Mouse (Mus musculus) liver, embryonic 18 days (tissue): ENCODE measurements around the gene Myocd. TPM values are rescaled to one million over a fixed set of nuclear protein-coding genes. Genes with fewer than 3 reads are reported as not detected.

Source experiments
- polyA plus RNA-seq: library from polyadenylated mRNA; depleted of rRNA; stranded (reverse); fragments of >200 nt; gene quantifications from 2 replicates; pipeline ENCODE4 v1.2.3, GENCODE M21; 2012; rRNA removed

Gene Myocd
- 0.07 and 0.10 TPM in 2 replicates for polyA plus RNA-seq

GRCm38 (mm10) chr11:65269851-65270473 is at the start of gene Myocd:
Gene Myocd, minus strand, starts transcription at chr11:65269989.

GRCm38 (mm10) chr11:65162767-65163120 is 107.0 kb downstream of the Myocd start, which contains the start of gene Arhgap44:
Gene Arhgap44, minus strand, starts transcription at chr11:65162961.

GRCm38 (mm10) chr11:65159791-65160190 is 110.0 kb downstream of the Myocd start, which contains the start of gene 1700086D15Rik:
Gene 1700086D15Rik, minus strand, starts transcription at chr11:65159891.

Other genes with a start within 250 kb of the Myocd start
- not detected in 2 replicates for gene 1700086D15Rik, start 110.1 kb downstream of the Myocd start, polyA plus RNA-seq
- gene Arhgap44, start 107.0 kb downstream of the Myocd start, polyA plus RNA-seq = 0.84 and 1.0 TPM in 2 replicates